Mouse (Mus musculus) frontal cortex, postnatal 10 days (tissue): ENCODE measurements around the gene Mocs3.

Source experiments
- DNase-seq, 2 experiments: peaks; one replicate each; pipeline ENCODE4 v3.0.0; 2022; ENCODE audit warnings: low spot score in 2 of 2, mixed read lengths in 1 of 2

The Mocs3 gene

DNA sequence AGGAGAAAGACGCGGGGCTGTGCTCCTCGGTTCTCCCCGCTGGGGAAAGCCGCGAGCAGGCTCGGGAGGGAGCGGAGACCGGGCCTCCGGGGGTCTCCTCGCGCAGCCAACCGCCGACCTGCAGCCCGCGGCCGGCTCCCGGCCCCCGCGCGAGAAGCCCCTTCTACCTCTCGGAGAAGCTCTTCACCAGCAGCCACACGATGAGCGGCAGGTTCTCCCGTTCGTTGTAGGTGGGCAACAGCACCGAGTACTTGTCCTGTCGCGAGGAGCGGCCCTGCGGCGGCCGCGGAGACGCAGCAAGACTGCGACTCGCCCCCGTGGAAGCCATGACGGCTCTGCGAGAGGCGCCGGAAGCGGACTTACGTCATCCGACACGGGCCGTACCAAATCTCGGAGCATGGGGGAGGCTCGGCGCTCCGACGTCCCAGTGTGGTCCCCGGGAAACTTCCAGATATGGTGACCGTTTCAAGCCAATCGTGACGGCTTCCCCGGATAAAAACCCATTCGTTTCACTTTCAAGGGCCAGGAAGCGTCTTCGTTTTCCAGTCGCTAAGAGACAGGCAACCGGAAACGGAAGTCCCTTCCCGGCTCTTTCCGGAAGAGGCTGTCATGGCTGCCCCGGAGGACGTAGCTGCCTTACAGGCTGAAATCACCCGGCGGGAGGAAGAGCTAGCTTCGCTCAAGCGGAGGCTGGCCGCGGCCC is at the start of gene Mocs3, which contains the start of the genes Gm20716 and Dpm1:
Mocs3 (plus strand) TSS at position 597 of the 703 bp plus-strand sequence.
Gm20716 (minus strand) TSS at position 339 of the 703 bp plus-strand sequence.
Dpm1 (minus strand) TSS at position 566 of the 703 bp plus-strand sequence.
- DNase-seq: peak; percentile 80 to 88

DNA sequence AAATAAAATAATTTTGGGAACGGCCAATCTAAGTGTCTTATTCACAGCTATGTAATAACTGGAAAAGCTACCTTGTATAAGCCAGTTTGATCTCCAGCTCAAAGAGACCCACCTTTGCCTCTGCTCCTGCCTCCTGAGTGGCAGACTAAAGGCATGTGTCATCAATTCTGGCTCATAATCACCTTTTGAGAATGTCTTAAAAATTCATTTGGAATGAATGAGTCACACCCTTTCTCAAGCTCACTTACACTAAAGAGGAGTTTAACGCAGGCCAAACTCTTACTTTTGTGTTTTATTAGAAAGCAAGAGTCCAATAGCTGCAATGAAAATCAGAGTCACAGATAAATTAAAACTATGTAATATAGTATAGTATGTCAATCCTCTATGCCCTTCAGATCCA is 38.6 kb upstream of the Mocs3 start:
- DNase-seq: no peak

DNA sequence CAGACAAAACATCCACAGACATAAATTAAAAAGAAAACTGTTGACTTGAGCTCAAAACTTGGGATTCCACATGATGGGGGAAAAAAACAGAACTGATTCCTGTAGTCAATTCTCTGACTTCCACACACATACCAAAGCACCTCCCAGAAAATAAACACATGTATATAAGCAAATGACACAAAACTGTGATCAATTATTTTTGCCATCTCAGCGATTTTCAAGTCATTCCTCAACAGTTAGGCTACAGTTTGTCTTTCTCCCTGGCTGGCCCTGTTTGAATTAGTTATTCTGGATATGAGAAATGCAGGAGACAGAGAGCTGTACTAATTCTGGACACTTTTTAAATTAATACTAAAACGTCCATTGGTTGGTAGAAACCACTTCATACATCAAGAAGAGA is 36.7 kb upstream of the Mocs3 start:
- no peak for DNase-seq

DNA sequence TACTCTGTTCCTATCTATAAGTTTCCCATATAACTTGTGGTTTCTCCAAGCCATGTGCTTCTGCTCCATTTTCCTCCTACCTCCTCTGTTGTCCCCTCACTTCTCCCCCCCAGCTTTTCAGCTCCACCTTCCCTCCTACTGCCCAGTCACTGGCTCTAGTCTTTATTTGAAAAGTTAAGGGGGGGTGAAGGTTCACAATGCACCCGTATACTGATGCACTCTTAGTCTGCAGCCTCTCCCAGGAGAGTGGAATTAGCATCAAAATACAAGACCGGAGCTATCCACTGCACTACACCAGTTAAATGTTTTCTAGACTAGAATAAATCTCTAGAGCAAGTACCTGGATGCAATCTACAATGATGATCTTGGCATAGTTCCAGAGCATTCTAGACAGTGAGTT is 34.7 kb upstream of the Mocs3 start:
- DNase-seq: no peak

DNA sequence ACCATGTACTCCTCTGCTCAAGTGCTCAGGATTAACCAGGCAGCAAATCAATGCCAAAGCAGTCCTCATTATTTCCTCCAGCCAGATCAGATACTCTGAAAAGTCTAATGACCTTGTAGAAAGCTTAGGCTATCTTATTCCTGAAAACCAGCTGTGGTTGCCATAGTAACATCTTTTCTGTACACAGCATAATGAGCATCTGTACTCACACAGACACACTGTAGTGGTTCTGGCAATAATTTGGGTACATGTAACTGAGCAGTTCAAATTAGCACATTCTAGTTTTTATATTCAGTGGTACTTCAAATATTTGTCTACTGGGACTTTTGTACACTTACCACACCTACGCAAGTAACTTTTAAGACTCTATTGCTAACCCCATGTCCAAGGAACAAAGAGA is 32.0 kb upstream of the Mocs3 start:
- no peak for DNase-seq

DNA sequence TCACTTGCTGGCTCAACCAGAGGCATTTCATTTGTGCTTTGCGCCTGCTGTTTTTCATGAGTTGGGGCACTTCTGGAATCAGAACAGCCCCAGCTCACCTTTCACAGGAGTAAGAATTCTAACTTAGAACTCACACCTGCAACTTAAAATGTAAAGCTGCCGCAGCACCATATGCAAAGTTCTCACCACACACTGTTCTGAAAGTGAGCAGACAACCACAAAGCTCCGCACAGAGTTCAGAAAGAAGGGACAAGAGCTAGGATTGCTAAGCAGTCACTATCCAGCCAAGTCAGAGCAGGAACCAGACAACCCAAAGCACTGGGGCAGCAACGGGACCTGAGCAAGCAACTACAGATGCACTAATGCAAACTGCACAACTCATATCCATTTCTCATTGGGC is 30.9 kb upstream of the Mocs3 start:
- no peak for DNase-seq

DNA sequence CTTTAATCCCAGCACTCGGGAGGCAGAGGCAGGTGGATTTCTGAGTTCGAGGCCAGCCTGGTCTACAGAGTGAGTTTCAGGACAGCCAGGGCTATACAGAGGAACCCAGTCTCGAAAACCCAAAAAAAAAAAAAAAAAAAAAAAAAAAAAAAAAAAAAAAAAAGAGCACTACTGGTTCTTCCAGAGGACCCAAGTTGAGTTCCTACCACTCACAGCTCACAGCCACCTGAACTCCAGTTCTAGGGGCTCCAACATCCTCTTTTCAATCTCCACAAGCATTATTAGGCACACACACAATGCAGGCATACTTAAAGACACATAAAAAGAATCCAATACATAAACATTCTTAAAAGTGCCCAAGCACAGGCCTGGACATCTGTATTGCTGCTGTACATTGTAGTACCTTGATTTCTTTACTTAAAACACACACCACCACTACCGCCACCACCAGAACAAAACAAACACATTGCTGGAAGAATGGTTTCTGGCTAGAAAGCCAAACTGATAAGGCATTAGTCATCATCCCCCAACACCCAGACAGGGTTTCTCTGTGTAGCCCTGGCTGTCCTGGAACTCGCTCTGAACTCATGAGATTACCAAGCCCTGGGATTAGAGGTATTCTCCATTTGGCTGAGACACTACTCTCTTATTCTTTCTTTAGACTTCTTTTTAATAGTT is 30.3 kb upstream of the Mocs3 start:
- DNase-seq: no peak

DNA sequence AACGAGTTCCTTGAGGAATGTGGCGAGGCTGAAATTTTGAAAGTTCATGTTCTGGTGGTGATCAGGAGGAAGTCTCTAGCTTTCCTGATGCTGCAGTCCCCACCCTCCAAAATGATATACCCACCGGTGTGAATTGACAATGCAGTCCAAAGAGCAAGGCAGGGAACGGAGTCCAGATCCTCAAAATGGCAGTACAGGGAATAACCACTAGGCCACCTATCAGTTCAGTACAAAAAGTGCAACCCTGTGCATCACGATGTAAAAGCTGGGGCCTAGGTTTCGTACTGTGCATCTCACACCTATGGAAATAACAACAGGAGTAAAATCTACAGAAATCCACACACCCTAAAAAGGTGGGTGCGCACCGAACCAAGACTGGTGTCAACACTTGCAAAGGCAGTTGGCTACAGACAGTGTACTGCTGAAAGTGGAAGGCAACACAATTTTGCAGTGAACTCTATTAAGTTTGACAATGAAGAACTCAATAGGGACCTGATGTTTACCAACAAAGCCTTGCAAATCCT is 25.9 kb upstream of the Mocs3 start:
- DNase-seq: no peak

DNA sequence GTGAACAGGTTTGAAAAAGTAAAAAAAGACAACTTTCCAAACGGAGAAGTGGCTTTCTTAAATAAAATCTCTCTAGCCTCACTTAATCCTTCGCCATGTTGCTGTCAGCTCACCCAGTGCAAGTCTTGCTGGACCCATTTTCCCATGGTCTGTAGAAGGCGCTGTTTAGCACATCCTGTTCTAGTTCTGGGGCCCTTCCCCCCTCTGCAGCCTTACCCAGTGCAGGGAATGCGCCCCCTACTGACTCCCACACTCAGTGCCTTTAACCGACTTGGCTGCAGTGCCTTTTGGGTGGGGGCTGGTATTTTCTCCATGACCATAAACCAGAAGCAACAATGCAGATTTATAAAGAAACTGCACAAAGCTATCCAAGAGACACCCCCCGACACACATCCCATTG is 25.2 kb upstream of the Mocs3 start:
- peak; percentile 86 to 90 for DNase-seq

DNA sequence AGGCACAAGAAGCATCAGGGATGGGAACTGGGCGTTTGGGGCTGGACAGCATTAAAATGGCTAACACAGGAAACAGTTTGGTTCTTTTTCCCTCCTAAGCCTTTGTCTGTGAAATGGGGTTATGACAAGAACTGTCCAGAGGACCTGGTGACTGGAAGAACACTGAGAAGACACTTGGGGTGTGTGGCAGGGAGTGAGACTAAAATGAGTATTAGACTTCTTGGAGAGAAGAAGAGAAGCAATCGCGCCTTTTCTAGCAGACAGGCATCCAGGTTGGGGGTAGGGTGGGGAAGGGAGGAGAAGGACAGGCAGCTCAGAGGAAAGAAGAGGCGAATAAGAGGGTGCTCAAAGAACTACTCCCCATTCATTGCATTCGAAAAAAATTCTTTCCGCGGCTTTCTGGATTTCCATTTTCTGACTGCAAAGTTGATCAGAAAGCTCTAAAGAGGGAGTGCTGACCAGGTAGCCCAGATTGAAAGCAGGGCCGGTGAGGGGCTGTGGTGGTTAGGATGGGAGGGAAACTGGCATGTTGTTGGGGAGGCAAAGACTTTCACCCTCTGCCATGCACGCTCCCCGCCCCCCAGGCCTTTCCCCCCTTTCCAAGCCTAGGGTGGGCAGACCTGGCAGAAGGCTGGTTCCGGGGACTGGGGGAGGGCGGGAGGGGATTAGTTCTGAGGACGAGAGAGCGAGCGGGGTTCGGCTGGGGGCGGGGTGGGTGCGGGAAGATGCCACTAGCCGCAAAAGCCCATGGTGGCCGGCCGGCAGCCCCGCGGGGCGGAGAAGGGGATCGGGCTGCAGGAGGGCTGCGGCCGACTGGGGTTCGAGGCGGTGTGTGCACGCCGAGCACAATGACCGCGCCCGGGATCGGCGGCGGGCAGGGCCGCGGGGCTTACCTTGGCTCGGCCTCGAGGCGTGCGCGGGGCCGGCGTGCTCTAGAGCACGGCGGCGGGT is 24.5 kb upstream of the Mocs3 start:
- DNase-seq: peak; percentile 33 to 40

DNA sequence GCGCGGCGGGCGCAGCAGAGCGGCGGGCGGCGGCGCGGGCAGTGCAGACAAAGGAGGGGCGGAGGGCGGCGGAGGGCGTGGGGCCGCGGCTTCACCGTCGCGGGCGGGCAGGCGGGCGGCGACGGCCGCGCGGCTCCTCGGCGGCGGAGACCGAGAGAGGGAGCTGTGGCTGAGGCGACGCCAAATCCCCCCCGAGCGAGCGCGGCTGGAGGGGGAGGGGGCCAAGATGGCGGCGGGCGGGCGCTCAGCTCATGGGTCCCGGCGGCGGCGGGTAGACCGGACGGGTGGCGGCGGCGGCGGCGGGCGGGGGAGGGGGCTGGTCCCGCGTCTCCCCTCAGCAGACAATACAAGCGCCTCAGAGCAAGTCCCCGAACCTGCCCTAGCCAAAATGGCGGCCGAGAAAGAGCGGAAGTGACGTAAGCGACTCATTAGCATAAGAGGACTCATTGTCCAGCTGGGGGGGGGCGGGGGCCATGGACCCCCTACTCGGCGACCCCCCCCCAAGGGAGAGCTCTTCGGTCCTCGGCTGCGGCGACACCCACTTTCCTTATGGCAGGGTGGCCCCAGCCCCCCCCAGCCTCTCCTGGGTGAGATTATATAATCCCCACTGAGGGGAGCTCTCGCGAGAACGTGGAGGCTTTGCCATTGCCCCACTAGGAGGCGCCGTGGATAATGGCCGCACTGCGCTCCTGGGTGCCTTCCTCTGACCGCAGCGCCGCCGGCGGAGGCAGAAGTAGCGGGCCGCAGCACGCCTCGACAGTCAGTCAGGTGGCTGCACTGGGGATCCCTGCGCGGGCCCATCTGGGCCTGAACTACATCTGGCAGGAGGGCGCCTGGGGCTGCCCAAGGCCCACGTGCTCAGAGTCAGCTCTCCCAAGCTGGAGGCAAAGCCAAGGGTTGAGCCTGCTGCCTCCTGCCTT is 23.4 kb upstream of the Mocs3 start, which contains the start of gene Adnp:
Adnp (minus strand) TSS at position 388 of the 920 bp plus-strand sequence.
- peak; percentile 95 to 96 for DNase-seq

DNA sequence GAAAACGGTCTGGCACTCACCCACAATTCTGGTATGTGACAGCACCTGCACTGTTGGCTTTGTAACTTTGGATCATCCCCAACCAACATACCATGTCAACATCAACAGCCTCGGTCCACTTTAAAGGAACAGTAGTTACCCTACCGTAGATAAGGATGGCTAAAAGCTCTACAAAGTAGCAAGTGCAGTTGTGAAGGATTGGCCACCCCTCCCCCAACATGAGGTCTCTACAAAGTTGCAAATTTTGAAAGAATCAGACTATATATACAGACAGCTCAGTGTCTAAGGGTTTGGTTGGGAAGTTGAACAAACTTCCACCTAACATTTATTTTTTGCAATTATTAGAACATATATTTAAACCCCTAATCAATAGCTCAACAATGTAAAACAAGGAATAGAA is 22.5 kb upstream of the Mocs3 start:
- DNase-seq: peak in 1 of 2 experiments; percentile 25

DNA sequence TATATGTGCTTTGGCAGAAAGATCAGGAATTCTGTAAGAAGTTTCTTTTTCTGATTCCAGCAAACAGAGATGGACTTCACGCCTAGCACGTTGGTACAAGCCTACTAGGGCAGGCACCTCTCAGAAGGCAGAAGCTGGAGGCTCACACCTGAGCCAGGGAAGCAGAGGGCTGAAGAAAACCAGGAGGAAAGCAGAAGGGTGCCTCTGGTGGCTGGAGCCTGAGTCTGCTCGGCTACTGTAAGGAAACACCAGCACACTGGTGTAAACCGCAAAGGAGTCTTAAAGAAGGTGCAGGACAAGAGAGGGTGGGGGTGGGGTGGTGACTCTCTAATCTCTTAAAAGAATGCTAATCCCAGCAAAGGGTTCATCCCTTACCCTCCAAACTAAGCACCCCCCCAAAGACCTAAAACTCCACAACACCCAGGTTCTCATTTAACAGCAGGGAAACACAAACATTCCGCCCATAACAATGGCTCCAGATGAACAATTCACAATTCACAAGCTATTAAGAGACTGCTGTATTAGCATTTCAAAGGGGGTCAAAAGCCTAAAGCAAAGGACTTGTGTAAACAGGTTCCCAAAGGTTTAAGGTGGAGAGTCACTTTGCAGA is 16.5 kb upstream of the Mocs3 start:
- DNase-seq: no peak

DNA sequence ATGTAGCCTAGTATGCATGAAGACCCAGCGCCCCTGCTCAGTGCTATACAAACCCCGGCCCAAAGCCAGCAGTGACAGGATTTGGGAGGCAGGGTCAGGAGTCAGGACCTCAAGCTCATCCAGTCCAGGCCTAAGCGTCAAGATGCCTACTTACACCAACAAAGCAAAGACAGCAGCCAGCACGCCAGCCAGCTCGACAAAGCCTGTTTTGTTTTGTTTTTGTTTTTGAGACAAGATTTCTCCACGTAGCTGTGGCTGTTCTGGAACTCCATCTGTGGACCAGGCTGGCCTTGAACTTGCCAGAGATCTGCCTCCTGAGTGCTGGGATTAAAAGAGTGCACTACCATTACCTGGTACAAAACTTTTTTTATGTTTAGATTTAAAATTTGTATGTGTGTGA is 7.1 kb upstream of the Mocs3 start:
- DNase-seq: no peak

DNA sequence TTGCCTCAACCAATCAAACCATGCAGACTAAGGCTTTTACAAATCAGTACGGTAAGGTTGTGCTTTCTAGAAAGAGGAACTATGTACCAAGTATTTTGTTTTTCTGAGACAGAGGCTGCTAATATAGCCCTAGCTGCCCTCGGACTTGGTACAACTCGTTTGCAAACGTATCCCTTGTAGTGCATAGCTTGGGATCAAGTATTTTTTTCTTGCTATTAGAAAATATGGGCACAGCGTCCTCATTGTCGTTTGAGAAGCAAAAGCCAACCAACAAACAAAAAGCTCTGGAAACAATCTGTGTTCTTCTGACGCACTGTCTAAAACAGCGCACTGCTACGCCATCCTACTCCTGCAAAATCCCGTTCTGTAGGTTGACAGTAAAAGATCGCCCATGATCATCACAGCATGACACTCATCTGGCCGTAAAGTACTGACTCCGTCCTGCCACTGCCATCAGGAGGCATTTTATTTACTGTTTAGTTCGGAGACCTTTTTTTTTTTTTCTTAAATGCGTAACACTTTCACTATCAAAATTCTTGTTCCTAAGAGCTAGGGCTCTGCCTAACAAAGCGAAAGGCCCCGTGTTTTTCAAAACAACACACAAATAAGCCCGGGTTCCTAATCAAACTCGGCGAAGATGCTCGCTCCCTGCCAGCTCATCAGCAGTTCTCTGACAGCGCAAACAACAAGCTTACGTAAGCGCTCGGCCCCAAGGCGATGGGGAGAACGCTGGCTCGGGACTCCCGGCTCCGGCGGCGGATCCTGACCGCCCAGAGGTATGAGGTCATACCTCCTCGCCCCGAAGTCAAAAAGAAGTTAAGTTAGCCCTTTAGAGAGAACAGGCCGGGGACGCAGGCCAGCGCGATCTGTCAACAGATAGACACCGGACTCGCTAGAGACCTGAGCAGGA is 1.1 kb upstream of the Mocs3 start:
- DNase-seq: peak in 1 of 2 experiments; percentile 34

DNA sequence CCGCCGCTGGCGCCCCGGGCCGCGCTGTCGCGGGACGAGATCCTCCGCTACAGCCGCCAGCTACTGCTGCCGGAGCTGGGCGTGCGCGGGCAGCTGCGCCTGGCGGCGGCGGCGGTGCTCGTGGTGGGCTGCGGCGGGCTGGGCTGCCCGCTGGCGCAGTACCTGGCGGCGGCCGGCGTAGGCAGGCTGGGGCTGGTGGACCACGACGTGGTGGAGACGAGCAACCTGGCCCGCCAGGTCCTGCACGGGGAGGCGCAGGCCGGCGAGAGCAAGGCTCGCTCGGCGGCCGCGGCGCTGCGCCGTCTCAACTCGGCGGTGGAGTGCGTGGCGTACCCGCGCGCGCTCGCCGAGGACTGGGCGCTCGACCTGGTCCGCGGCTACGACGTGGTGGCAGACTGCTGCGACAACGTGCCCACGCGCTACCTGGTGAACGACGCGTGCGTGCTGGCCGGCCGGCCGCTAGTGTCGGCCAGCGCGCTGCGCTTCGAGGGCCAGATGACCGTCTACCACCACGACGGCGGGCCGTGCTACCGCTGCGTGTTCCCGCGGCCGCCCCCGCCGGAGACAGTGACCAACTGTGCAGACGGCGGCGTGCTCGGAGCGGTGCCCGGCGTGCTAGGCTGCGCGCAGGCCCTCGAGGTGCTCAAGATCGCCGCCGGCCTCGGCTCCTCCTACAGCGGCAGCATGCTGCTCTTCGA is 500 bp downstream of the Mocs3 start:
- DNase-seq: peak in 1 of 2 experiments; percentile 35

DNA sequence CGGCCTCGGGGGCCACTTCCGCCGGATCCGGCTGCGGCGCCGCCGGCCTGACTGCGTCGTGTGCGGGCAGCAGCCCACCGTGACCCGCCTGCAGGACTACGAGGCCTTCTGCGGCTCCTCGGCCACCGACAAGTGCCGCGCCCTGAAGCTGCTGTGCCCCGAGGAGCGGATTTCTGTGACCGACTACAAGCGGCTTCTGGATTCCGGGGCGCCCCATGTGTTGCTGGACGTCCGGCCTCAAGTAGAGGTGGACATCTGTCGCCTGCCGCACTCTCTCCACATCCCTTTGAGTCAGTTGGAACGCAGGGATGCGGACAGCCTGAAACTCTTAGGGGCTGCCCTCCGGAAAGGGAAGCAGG is 1.0 kb downstream of the Mocs3 start:
- DNase-seq: no peak

DNA sequence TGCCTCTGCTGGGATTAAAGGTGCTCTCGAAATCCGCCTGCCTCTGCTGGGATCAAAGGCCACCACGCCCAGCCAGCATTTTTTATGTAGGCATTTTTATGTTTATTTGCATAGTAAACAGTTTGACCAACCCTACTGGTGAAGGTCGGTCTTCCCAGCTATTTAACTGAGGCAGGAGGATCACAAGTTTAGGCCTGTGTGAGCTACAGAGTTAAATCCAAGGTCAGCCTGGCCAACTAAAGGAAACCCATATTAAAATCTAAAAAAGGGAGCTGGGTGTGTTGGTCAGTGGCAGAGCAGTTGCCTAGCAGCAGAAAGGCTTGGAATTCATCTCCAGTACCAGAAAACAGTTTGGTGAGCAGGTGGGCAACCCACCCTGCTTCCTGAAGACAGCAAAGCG is 2.9 kb downstream of the Mocs3 start:
- DNase-seq: no peak

DNA sequence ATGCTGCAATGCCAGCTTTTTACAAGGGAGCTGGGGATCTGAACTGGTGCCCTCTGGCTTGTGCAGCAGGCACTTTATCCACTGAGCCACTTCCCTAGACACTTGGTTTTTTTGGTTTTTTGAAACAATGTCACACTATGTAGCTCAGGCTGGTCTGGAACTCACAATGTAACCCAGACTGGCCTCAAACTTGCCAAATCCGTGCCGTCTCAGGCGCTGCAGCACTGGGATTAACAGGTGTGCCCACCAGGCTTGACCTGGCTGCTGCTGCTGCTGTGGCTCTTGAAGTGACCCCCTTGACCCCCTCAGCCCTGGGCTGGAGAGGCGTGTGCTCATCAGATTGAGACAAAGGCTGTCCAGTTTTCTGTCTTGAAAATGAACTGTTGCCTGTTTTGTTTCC is 7.9 kb downstream of the Mocs3 start:
- DNase-seq: no peak
